Mouse (Mus musculus) embryonic facial prominence, embryonic 14.5 days (tissue): ENCODE measurements around the gene Wdfy3. TPM values are rescaled to one million over a fixed set of nuclear protein-coding genes. Genes with fewer than 3 reads are reported as not detected.

Experiments
- ATAC-seq: fragments of 200-750 bp; cut with Nextera tagmentation; 2 replicates; pipeline ENCODE4 v1.8.0; 2017; ENCODE audit warnings: low read depth, moderate number of reproducible peaks, moderate TSS enrichment
- DNase-seq: peaks from one replicate; pipeline ENCODE4 v3.0.0-alpha.2; 2015; ENCODE audit warnings: low spot score
- H3K27ac ChIP-seq: fragments of 300-500 bp; sonication (generic); replicated peaks from 2 replicates; pipeline ENCODE4 v1.5.1; 2014; ENCODE audit warnings: low read depth, mild to moderate bottlenecking, low read length, moderate library complexity
- H3K27me3 ChIP-seq: fragments of 300-500 bp; sonication (generic); replicated peaks from 2 replicates; pipeline ENCODE4 v1.6.1; 2014; ENCODE audit warnings: low read length; ENCODE audit not compliant: control insufficient read depth, insufficient read depth
- H3K36me3 ChIP-seq: fragments of 300-500 bp; sonication (generic); 2 replicates; pipeline ENCODE4 v1.6.1; 2014; ENCODE audit warnings: low read length, mixed read lengths; ENCODE audit not compliant: control insufficient read depth, insufficient read depth
- H3K4me1 ChIP-seq: fragments of 300-500 bp; sonication (generic); 2 replicates; pipeline ENCODE4 v1.6.1; 2014; ENCODE audit warnings: antibody characterized with exemption, low read length; ENCODE audit not compliant: control insufficient read depth, insufficient read depth
- H3K4me2 ChIP-seq: fragments of 300-500 bp; sonication (generic); 2 replicates; pipeline ENCODE4 v1.6.1; 2014; ENCODE audit warnings: low read depth, mild to moderate bottlenecking, low read length, moderate library complexity, mixed read lengths
- H3K4me3 ChIP-seq: fragments of 300-500 bp; sonication (generic); 2 replicates; pipeline ENCODE4 v1.5.1; 2014; ENCODE audit warnings: low read depth, mild to moderate bottlenecking, low read length
- H3K9ac ChIP-seq: fragments of 300-500 bp; sonication (generic); 2 replicates; pipeline ENCODE4 v1.6.1; 2014; ENCODE audit warnings: low read depth, mild to moderate bottlenecking, low read length, moderate library complexity, mixed read lengths
- H3K9me3 ChIP-seq: fragments of 300-500 bp; sonication (generic); 2 replicates; pipeline ENCODE4 v1.6.1; 2016; ENCODE audit warnings: low read length; ENCODE audit not compliant: control insufficient read depth
- WGBS: fragments of 180-500 bp; shearing (Covaris S2); extraction: QIAGEN DNeasy Blood & Tissue Kit; methylation state at CpG from one replicate; pipeline ENCODE4 v1.1.7; 2014; 5-methylcytosine and 5-hydroxymethylcytosine counted together
- polyA plus RNA-seq: library from polyadenylated mRNA; unstranded; fragments of >200 nt; fragmentation: Nextera tagmentation; extraction: Ambion mirVana; gene quantifications from 2 replicates; pipeline ENCODE4 v1.2.1, GENCODE M21; 2014

Wdfy3 gene
- polyA plus RNA-seq, 1 experiment from 2014 or later = 20.0 TPM

- Histone ChIP-seq H3K9me3 (no peaks in the 10 kb centered on the region), H3K27me3 (no peaks in the 10 kb centered on the region; the same call in 1 of the 2 replicates), H3K4me1 (no peaks in the 10 kb centered on the region), H3K9ac (no peak overlapping the region), H3K4me3 (no peak overlapping the region), H3K36me3 (no peaks in the 10 kb centered on the region), H3K27ac (no peak overlapping the region), H3K4me2 (no peak overlapping the region)
- ATAC-seq (no peak), DNase-seq (no peak)
- 13% methylated on average over 7 of the region's 7 CpGs for WGBS
Measured at GRCm38 (mm10) chr5:101819844-101820243, 249.9 kb downstream of the Wdfy3 start.

GRCm38 (mm10) chr5:101819216-101819615, 250.5 kb downstream of the Wdfy3 start:
- H3K4me1 ChIP-seq = no peaks in the 10 kb centered on the region
- no peaks in the 10 kb centered on the region for H3K9me3 ChIP-seq
- H3K27me3 ChIP-seq = no peaks in the 10 kb centered on the region; the same call in 1 of the 2 replicates
- ATAC-seq (no peak), DNase-seq (no peak)
- H3K27ac ChIP-seq = no peak overlapping the region
- no peak overlapping the region for H3K9ac ChIP-seq
- no peaks in the 10 kb centered on the region for H3K36me3 ChIP-seq
- 39% methylated on average over 10 of the region's 10 CpGs for WGBS
- H3K4me2 ChIP-seq = no peak overlapping the region
- no peak overlapping the region for H3K4me3 ChIP-seq

DNA sequence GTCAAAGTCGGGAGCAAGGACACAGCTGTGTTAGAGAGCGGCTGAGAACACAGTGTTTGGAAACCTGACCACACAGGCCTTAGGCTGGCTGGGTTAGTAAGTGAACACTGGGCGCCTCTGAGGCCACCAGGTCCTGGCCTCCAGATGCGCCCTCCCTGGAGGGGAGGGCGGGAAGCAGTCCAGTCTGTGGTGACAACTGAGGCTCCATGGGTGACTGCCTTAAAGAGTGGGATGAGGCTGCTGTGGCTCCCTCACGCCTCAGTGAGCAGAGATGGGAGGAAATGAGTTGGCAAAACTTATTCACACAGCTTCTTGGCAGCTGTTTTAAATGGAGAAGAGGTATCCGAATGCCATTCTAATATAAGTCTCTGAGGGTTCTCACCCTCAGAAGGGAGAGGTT, 252.9 kb downstream of the Wdfy3 start:
- Histone ChIP-seq H3K9me3 (no peaks in the 10 kb centered on the region), H3K27me3 (no peaks in the 10 kb centered on the region; the same call in 1 of the 2 replicates), H3K27ac (no peak overlapping the region), H3K4me1 (no peaks in the 10 kb centered on the region), H3K9ac (no peak overlapping the region), H3K4me2 (no peak overlapping the region), H3K4me3 (no peak overlapping the region), H3K36me3 (no peaks in the 10 kb centered on the region)
- ATAC-seq (no peak), DNase-seq (no peak)
- WGBS = 44% methylated on average over 7 of the region's 7 CpGs

DNA sequence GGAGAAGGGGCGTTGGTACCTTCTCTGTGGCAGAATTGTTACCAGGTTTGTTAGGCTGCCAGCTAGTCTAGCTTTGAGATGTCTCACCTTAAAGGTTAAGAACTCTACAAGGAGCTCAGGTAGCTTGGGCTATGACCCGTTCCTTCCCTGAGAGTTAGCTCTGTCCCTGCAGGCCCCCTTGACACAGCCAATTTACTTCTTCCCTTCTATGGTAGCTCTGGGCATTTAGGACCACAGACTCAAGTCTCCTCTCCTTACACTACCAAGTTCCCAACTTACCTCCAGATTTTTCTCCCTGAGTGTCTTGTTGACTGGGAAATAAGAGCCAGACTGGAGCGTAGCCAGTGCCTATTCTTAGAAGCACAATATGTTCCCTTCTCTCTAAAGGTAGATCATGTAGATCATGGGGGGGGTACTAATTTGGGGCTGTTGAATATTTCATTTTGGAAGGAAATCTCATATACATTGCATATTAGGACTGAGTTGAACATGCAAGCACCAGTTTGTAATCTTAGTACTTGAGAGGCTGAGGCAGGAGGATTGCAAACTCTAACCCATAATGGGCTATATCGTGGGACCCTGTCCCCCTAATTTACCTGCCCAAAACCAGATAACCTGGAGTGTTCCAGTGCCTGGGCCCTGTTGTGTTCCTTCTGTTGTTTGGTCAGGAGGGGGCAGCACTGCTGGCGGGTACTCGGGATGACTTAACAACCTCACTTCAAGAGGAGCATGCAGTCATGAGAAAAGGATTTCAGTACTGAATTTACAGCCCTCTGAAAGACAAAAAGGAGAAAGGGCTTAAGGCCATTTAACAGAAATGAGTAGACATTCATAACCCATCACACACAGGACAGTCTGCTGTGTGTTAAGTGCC, 258.2 kb downstream of the Wdfy3 start:
- Histone ChIP-seq H3K27ac (no peak overlapping the region), H3K4me2 (no peak overlapping the region), H3K4me3 (no peak overlapping the region), H3K9me3 (no peaks in the 10 kb centered on the region), H3K27me3 (no peaks in the 10 kb centered on the region), H3K9ac (no peak overlapping the region), H3K4me1 (no peaks in the 10 kb centered on the region), H3K36me3 (no peaks in the 10 kb centered on the region)
- no peak for ATAC-seq
- WGBS = 89% methylated on average over 6 of the region's 6 CpGs
- no peak for DNase-seq

DNA sequence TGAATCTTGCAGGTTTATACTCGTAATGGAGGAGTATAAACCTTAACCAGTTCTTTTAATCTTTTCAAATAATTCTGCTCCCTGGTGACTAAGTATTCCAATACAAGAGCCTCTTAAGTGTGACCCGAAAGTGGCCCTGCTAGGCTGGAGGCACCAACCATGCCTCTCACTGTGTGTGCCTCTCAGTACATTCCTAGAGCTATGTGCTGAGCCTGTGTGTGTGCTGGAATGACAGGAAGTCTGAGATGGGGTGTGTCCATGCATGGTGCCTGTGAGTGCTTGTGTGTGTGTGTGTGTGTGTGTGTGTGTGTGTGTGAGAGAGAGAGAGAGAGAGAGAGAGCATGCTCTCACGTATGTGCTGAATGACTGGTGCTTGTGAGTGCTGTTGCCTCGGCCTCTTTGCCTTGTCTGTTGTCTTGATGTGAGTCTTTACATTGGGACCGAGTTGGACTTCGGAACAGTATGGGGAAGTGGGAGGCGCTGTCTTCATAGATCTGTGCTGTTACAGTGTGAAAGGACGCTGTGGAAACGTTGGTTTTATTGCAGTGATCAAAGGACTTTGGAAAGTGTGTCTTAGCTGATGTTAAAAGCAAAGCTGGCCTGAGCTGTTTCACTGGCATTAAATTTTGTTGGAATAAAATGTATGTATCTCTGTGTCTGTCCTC, 267.2 kb downstream of the Wdfy3 start:
- Histone ChIP-seq H3K4me3 (no peak overlapping the region), H3K4me1 (no peaks in the 10 kb centered on the region), H3K9ac (no peak overlapping the region), H3K36me3 (no peaks in the 10 kb centered on the region), H3K27me3 (no peaks in the 10 kb centered on the region), H3K9me3 (no peaks in the 10 kb centered on the region), H3K4me2 (no peak overlapping the region), H3K27ac (no peak overlapping the region)
- DNase-seq (no peak), ATAC-seq (no peak)
- 72% methylated on average over 9 of the region's 9 CpGs for WGBS

GRCm38 (mm10) chr5:101801891-101802290, 267.8 kb downstream of the Wdfy3 start:
- H3K9ac ChIP-seq = no peak overlapping the region
- H3K9me3 ChIP-seq = no peaks in the 10 kb centered on the region
- H3K4me3 ChIP-seq = no peak overlapping the region
- DNase-seq = no peak
- H3K27me3 ChIP-seq = no peaks in the 10 kb centered on the region
- WGBS = 73% methylated on average over 2 of the region's 2 CpGs
- H3K36me3 ChIP-seq = no peaks in the 10 kb centered on the region
- no peak for ATAC-seq
- no peak overlapping the region for H3K4me2 ChIP-seq
- H3K4me1 ChIP-seq = no peaks in the 10 kb centered on the region
- no peak overlapping the region for H3K27ac ChIP-seq

DNA sequence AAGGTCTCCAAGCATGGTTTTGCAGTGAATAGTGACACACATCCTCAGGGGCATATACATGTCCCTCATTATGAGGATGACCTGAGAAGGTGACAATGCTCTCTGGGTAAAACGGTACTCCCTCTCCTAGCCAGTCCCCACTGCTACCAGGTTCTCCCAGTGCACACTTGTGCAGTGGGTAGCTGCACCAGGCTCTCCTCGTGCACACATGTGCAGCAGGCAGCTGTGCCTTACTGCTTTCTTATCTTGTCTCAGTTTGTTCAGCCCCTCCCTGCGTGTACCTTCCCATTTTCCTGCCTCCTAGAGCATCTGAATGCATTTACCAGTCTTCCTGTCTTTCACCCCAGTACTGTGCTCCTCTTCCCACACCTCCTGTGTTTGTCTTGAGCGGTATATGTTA, 277.1 kb downstream of the Wdfy3 start:
- DNase-seq (no peak), ATAC-seq (no peak)
- Histone ChIP-seq H3K4me2 (no peak overlapping the region), H3K9ac (no peak overlapping the region), H3K4me3 (no peak overlapping the region), H3K27me3 (no peaks in the 10 kb centered on the region), H3K36me3 (no peaks in the 10 kb centered on the region), H3K9me3 (no peaks in the 10 kb centered on the region), H3K4me1 (no peaks in the 10 kb centered on the region), H3K27ac (no peak overlapping the region)
- WGBS = 67% methylated on average over 4 of the region's 4 CpGs

- DNase-seq (no peak), ATAC-seq (no peak)
- Histone ChIP-seq H3K9me3 (no peaks in the 10 kb centered on the region), H3K27ac (no peak overlapping the region), H3K27me3 (no peaks in the 10 kb centered on the region), H3K4me1 (no peaks in the 10 kb centered on the region), H3K4me3 (no peak overlapping the region), H3K36me3 (no peaks in the 10 kb centered on the region), H3K4me2 (no peak overlapping the region), H3K9ac (no peak overlapping the region)
- 65% methylated on average over 5 of the region's 5 CpGs for WGBS
Measured at GRCm38 (mm10) chr5:101790560-101790959, 279.2 kb downstream of the Wdfy3 start.
